13 mouse cellular contexts compared by ENCODE assay signal in genomic region chr1:177008777-177009176, GRCm38 (mm10).
A peak's percentile ranks its signal among the peaks of the same experiment; 100 is the strongest.
DNase-seq lines count a peak whose midpoint lies in the region; ATAC-seq and TF ChIP-seq lines count a peak whose summit lies in the region.
"Had no signal": no experiment of that assay in that cellular context is flagged by ENCODE, and none has a peak within 500 bp of the region (broad histone marks: within the 10 kb centered on the region; RNA-seq: fewer than 3 reads in every experiment).

No protein-coding gene starts in this region.

- intact Hi-C loops in left cerebral cortex, postnatal 25 days (cut with DNase I): no loop called here

- DNase-seq in embryonic facial prominence, embryonic 14.5 days (ENCODE audit: low spot score): peak; percentile 70
- no peak for DNase-seq in embryonic facial prominence, embryonic 10.5 days (ENCODE audit: low spot score)
- DNase-seq in lung, adult 2 months: no peak
- no peak for DNase-seq in left cerebral cortex, postnatal 25 days (ENCODE audit: low spot score in 2 of 2)
- DNase-seq in ovary, adult 18-20 months (ENCODE audit: low spot score): no peak
- DNase-seq: cerebellum, adult 2 months had no signal

- no peaks in the 10 kb centered on the region for H3K9me3 ChIP-seq in embryonic facial prominence, embryonic 14.5 days (ENCODE audit: control insufficient read depth, low read length)
- H3K9me3 ChIP-seq in embryonic facial prominence, embryonic 10.5 days: no peaks in the 10 kb centered on the region
- no peaks in the 10 kb centered on the region for H3K9me3 ChIP-seq in lung, embryonic 15.5 days
- H3K9me3 ChIP-seq in embryonic facial prominence, embryonic 15.5 days (replicated peaks): no peaks in the 10 kb centered on the region
- H3K9me3 ChIP-seq: heart, embryonic 12.5 days; stomach, embryonic 15.5 days had no signal

- ATAC-seq in embryonic facial prominence, embryonic 14.5 days (ENCODE audit: low read depth): peak; percentile 37
- peak; percentile 60; the same call in 1 of the 2 replicates for ATAC-seq in lung, embryonic 15.5 days (ENCODE audit: borderline replicate concordance, extremely low read depth, low FRiP score, low TSS enrichment)
- ATAC-seq in embryonic facial prominence, embryonic 15.5 days (ENCODE audit: insufficient number of reproducible peaks, low FRiP score, low TSS enrichment, low read depth): peak; percentile 45; the same call in 1 of the 2 replicates
- ATAC-seq in monocyte, adult 5-6 weeks (replicated peaks; ENCODE audit: insufficient number of reproducible peaks, low FRiP score, low TSS enrichment, poor library complexity, severe bottlenecking): 0 out of 2 replicates have a peak, but pooled peaks have one; percentile 28
- ATAC-seq: inflammation-experienced regulatory T-cells, adult 6 months had no signal

- 28% methylated on average over 1 of the region's 1 CpGs for WGBS in embryonic facial prominence, embryonic 14.5 days
- WGBS in embryonic facial prominence, embryonic 10.5 days: 30% methylated on average over 1 of the region's 1 CpGs
- 59% methylated on average over 1 of the region's 1 CpGs for WGBS in lung, embryonic 15.5 days
- 55% methylated on average over 1 of the region's 1 CpGs for WGBS in lung, adult 2 months
- WGBS in embryonic facial prominence, embryonic 15.5 days: 36% methylated on average over 1 of the region's 1 CpGs

- peaks cover 3% of the 10 kb centered on the region; the same call in 1 of the 2 replicates for H3K4me1 ChIP-seq in embryonic facial prominence, embryonic 14.5 days (ENCODE audit: control insufficient read depth, insufficient read depth, low read length)
- H3K4me1 ChIP-seq in embryonic facial prominence, embryonic 10.5 days: peaks cover 61% of the 10 kb centered on the region
- peaks cover 9% of the 10 kb centered on the region; the same call in 1 of the 2 replicates for H3K4me1 ChIP-seq in lung, embryonic 15.5 days
- H3K4me1 ChIP-seq in lung, adult 2 months (ENCODE audit: control insufficient read depth, insufficient read depth, low read length): no peaks in the 10 kb centered on the region
- peaks cover 17% of the 10 kb centered on the region for H3K4me1 ChIP-seq in embryonic facial prominence, embryonic 15.5 days

- H3K4me2 ChIP-seq in embryonic facial prominence, embryonic 14.5 days (ENCODE audit: low read depth, low read length): no peak overlapping the region
- H3K4me2 ChIP-seq in lung, embryonic 15.5 days: no peak overlapping the region
- no peak overlapping the region for H3K4me2 ChIP-seq in embryonic facial prominence, embryonic 15.5 days (replicated peaks)
- H3K4me2 ChIP-seq: heart, embryonic 12.5 days; stomach, embryonic 15.5 days had no signal

- no peak overlapping the region for H3K4me3 ChIP-seq in embryonic facial prominence, embryonic 14.5 days (ENCODE audit: low read depth, low read length)
- no peak overlapping the region for H3K4me3 ChIP-seq in embryonic facial prominence, embryonic 10.5 days
- no peak overlapping the region for H3K4me3 ChIP-seq in lung, embryonic 15.5 days
- H3K4me3 ChIP-seq in lung, adult 2 months (replicated peaks; ENCODE audit: extremely low read depth, low read depth, low read length): no peak overlapping the region
- H3K4me3 ChIP-seq in embryonic facial prominence, embryonic 15.5 days (replicated peaks): no peak overlapping the region
- H3K4me3 ChIP-seq: heart, embryonic 12.5 days; stomach, embryonic 15.5 days had no signal

- no peaks in the 10 kb centered on the region for H3K36me3 ChIP-seq in embryonic facial prominence, embryonic 14.5 days (ENCODE audit: control insufficient read depth, insufficient read depth, low read length)
- H3K36me3 ChIP-seq in embryonic facial prominence, embryonic 10.5 days (replicated peaks): no peaks in the 10 kb centered on the region
- no peaks in the 10 kb centered on the region for H3K36me3 ChIP-seq in lung, embryonic 15.5 days
- H3K36me3 ChIP-seq in embryonic facial prominence, embryonic 15.5 days: no peaks in the 10 kb centered on the region
- H3K36me3 ChIP-seq: heart, embryonic 12.5 days; stomach, embryonic 15.5 days had no signal

- no peaks in the 10 kb centered on the region for H3K27me3 ChIP-seq in embryonic facial prominence, embryonic 14.5 days (replicated peaks; ENCODE audit: control insufficient read depth, insufficient read depth, low read length)
- no peaks in the 10 kb centered on the region for H3K27me3 ChIP-seq in embryonic facial prominence, embryonic 10.5 days (replicated peaks; ENCODE audit: low read depth, poor library complexity, severe bottlenecking)
- no peaks in the 10 kb centered on the region for H3K27me3 ChIP-seq in lung, embryonic 15.5 days
- H3K27me3 ChIP-seq in embryonic facial prominence, embryonic 15.5 days: no peaks in the 10 kb centered on the region
- H3K27me3 ChIP-seq: heart, embryonic 12.5 days; stomach, embryonic 15.5 days had no signal

- TF ChIP-seq POLR2A in lung, adult 2 months (IDR thresholded peaks at IDR 0.05; ENCODE audit: borderline replicate concordance, extremely low read depth, low read depth, low read length): no peak

- no peak overlapping the region for H3K27ac ChIP-seq in embryonic facial prominence, embryonic 14.5 days (replicated peaks; ENCODE audit: low read depth, low read length)
- H3K27ac ChIP-seq in embryonic facial prominence, embryonic 10.5 days (replicated peaks): no peak overlapping the region; the same call in 1 of the 2 replicates
- no peak overlapping the region for H3K27ac ChIP-seq in lung, embryonic 15.5 days
- H3K27ac ChIP-seq in embryonic facial prominence, embryonic 15.5 days (replicated peaks): no peak overlapping the region
- H3K27ac ChIP-seq: liver, embryonic 14.5 days; stomach, embryonic 15.5 days had no signal

- H3K9ac ChIP-seq in embryonic facial prominence, embryonic 14.5 days (ENCODE audit: low read depth, low read length): no peak overlapping the region
- H3K9ac ChIP-seq in lung, embryonic 15.5 days: no peak overlapping the region
- H3K9ac ChIP-seq in embryonic facial prominence, embryonic 15.5 days: no peak overlapping the region
- H3K9ac ChIP-seq: heart, embryonic 12.5 days; liver, embryonic 14.5 days; stomach, embryonic 15.5 days had no signal

- no peak for TF ChIP-seq CTCF in lung, adult 2 months (IDR thresholded peaks at IDR 0.05; ENCODE audit: insufficient read depth, low read length)
